Mouse (Mus musculus) large intestine, adult 2 months (tissue): ENCODE results near the gene Galnt2. TPM values are rescaled to one million over a fixed set of nuclear protein-coding genes. Genes with fewer than 3 reads are reported as not detected.

Experiments used
- DNase-seq: peaks from one replicate; pipeline ENCODE4 v3.0.0-alpha.2; 2012; ENCODE audit warnings: low read depth, low spot score
- WGBS: fragments of 180-500 bp; shearing (Covaris S2); methylation state at CpG from one replicate; pipeline ENCODE4 v1.1.7; 2018; 5-methylcytosine and 5-hydroxymethylcytosine counted together
- polyA plus RNA-seq: library from polyadenylated mRNA; depleted of rRNA; stranded (reverse); fragments of >200 nt; gene quantifications from 2 replicates; pipeline ENCODE4 v1.2.3, GENCODE M21; 2012

The Galnt2 gene
- polyA plus RNA-seq, 1 experiment = 3.6 TPM

DNA sequence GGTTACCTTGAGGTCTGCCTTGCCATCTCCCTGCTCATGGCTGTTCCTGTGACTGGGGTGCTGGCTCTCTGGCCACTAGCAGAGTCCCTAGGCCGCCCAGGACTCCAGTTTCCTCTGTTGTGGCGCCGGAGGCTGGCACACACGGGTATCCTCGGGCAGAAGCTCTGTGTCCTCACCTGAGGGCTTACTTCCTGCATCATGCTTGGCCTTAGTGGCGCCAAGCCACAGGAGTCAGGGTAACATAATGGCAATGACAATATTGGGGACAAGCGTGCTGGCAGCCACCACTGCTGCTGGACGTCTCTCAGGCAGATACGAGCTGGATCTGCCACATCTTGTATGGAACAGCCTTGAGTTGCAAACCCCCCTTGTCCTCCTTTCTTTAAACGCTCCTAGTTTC lies 81.0 kb downstream of the Galnt2 start:
- 92% methylated on average over 10 of the region's 10 CpGs for WGBS
- DNase-seq = no peak

DNA sequence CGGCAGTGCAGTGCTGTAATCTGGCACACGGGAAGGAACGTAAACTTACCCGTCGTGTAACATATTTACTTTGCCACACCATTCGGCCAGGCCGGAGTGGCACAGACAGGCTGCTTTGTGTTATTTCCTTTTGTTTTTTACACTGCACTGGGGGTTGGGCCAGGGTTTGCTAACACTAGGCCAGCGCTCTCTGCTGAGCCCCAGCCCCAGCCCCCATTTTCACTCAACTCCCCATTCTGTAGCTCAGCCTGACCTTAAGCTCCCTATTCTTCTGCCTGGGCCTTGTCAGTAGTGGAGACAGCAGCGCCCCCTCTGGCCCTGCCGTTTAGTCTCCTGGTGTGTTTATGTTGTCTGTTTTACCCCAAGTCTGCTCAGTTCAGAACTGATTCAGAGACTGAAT lies 83.6 kb downstream of the Galnt2 start:
- DNase-seq = no peak
- WGBS = 40% methylated on average over 10 of the region's 10 CpGs

DNA sequence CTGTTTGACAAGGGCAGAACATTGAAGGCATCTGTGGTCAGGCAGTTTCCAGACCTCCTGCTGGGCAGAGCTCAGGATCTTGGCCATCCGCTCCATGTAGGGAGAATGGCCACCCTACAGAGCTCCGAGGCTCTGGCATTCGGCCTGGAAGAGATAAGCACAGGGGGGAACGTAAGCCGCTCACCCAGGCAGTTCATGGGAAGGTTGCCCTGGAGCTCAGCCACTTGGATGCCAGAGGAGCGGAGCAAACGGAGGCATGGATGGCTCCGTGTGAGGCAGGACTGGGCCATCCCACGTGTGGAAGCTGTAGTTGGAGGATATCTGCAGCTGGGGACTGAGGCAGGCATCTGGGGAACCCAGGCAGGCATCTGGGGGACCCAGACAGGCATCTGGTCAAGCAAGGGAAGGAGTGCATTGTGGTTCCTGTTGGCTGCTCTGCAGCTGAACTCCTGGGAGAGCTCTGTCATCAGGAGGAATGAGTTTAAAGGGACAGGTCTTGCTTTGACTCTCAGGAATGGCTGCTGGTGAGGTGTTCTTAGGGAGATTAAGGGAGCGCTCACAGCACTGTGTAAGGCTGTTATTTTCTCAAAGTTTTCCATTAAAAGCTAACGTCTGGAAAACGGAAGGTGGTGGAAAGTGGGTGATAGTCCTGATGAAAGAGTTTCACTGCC lies 85.4 kb downstream of the Galnt2 start:
- no peak for DNase-seq
- 72% methylated on average over 12 of the region's 12 CpGs for WGBS

DNA sequence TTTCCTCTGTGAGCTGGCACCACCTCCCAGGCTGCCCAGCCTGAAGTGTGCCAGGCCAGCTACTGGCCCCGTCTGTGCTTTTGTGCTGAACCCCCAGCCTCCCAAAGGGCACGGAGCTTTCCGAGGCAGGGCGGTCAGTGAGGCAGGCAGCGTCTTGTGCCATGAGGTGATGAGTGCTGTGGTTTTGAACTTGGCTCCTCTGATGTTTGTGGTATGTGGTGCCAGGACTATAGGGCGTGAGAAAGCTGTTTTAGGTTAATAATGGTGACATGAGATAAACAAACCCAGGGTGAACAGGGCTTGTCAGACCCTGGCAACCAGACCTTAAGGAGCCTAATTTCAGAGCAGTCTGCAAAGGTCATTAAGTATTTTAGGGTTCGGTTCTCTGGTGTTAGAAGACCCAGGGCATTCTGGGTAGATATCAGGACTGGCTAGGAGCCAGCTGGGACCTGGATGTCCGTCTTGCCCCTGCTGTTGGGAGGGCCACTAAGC lies 86.0 kb downstream of the Galnt2 start:
- WGBS = 61% methylated on average over 8 of the region's 8 CpGs

DNA sequence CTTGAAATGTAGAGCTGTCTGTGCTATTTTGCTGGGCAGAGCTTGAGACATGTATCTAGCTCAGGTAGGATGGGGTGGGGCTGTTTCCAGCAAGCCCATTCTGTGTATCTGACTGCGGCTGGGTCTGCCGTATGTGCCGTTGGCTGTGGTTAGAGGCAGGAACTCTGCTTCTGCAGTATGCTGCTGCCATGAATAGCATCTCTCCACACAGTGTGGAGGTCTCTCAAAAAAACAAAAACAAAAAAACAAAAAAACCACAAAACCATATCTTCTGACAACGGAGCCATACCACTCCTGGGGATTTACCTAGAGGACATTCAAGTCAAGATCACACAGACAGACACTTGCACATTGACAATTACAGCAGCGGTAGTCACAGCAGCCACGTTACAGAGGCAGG lies 86.6 kb downstream of the Galnt2 start:
- WGBS = 85% methylated on average over 6 of the region's 6 CpGs
- DNase-seq = no peak

More for the DNA sequence above, 86.0 kb downstream of the Galnt2 start:
- DNase-seq = no peak

DNA sequence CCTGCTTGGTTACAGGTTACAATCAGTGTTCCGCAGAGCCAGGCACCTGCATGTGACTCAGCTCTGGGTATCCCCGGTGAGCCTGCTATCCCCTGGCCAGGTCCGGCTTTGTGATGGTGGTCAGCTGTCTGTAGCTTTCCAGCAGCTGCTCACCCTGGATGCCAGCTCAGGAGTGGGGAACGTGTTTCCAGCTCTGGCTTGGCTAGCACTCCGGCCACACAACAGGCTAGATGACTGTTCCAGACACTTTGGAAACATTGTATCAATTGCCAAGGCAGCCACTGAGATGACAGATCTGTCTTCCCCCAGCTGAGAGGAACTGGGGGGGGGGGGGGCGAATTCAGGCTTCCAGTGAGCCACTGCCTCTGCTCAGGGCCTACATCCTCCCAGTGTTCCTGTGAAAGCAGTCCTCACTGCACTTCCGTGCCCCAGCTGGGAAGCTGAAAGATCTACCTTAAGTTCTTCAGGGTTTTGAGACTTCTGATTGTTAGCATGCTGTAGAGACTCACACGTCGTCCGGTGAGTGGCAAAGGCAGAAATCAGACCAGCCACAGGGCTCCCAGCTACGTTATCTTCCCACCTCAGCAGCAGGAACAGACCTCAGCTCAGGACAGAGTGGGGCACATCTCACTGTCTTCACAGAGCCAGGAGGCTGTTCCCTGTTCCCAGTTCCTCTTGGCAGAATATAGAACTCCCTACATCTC lies 87.6 kb downstream of the Galnt2 start:
- no peak for DNase-seq
- WGBS = 70% methylated on average over 11 of the region's 11 CpGs

DNA sequence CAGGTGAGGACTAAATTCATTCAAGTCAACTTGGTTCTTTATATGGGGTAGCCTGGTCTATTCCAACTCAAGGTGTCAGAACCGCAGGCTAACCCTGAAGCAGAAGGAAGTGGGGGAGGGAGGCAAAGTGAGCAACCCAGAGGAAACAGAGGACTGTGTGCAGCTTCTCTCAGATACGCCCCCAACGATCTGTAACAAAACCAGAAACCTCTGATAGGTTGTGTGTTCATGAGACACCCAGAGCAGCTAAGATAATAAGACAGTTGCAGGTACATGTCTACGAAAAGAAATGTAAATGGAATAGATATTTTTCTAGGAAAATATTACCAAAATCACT lies 88.1 kb downstream of the Galnt2 start:
- DNase-seq = no peak
- 86% methylated on average over 4 of the region's 4 CpGs for WGBS

DNA sequence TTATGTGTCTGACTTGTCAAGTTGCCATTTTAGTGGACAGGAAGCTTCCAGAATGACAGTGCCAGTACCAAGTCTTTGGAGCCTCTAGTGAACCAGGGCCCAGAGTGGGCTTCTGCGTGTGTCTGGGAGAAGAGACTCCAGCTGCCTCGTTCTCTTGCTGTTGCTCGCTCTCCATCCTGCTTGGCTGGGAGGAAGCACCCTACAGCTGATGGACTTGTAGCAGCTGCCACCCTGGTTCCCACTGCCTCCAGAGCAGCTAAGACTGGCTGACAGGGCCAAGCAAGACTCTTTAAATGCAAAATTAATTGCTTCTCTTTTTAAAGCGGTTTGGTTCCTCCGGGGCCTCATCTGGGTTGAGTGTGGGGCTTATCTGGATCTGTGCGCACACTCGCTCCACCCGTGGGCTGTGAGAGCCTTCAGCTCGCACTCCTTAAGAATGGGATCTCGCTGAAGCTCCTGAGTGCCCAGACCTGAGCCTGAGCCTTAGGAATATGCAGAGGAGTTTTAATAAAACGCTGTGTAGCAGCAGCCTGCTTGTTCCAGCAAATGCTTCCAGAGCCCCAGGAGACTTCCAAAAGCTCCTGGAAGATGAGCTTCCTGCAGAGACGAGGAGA lies 90.1 kb downstream of the Galnt2 start:
- WGBS = 79% methylated on average over 12 of the region's 12 CpGs

DNA sequence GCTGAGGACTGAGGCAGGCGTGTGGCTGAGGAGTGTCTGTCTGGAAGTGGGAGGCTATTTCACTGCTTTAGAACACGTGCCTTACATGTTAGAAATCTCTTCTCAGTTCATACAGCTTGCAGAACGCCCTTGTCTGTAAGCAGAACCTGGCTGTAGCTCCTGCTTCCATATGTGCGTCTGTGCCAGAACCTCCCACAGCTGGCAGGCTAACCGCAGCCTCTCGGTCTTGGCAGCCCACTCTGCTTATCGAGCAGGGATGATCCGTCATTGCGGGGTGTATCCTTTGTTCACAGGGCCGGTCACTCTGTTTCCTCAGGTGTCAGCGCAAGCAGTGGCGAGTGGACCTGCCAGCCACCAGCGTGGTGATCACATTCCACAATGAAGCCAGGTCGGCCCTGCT lies 92.2 kb downstream of the Galnt2 start:
- WGBS = 90% methylated on average over 14 of the region's 14 CpGs
- no peak for DNase-seq

More for the DNA sequence above, 90.1 kb downstream of the Galnt2 start:
- no peak for DNase-seq

DNA sequence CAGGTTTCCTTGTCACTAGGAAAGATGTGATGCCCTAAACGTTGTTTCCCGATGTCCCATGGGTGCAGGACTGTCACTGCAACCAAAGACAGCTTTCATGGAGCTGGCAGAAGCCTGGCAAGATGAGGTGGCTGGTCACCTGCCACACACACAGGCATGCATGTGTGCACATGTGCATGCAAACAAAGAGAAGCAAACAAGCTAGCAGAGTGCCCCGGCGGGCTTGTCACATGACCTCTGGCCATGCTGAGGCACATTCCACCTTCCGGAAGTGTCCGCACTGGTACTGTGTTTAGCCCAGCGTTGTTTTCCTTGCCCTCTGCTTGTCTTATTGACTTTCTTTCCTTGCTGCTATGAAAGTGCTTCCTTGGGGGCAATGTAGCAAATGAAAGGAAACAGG lies 97.1 kb downstream of the Galnt2 start:
- 76% methylated on average over 7 of the region's 7 CpGs for whole genome bisulfite sequencing
- no peak for DNase-seq

DNA sequence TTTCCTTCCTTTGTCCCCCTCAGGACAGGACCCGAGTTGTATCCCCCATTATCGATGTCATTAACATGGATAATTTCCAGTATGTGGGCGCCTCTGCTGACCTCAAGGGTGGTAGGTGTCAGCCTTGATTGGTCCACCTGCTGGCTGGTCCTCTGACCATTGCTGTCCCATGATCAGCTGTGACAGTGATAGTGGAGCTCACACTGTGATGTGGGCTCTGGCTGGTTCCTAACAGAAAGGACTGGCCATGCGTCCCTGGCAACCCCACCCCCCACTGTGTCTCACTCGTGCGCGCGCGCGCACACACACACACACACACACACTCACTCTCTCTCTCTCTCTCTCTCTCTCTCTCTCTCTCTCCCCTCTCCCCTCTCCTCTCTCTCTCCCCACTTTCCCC lies 98.5 kb downstream of the Galnt2 start:
- no peak for DNase-seq
- WGBS = 88% methylated on average over 10 of the region's 10 CpGs

DNA sequence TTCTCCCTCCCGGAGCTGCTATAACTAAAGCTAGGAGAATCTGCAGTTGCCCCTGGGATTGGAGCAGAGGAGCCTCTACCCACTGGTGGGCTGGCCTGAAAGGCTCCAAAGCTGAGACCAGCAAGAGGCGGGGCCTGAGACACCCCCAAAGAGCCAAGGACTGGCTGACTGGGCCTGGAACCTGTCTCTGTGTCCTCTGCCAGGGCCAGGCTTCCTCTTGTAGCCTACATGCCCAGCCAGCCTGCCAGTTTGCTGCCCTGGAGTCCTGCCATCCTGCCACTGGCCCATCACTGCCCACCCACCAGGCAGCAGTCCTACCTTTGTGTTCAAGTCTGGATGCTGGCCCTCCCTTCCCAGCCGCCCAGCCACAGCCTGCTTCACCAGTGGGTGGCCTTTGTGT lies 99.2 kb downstream of the Galnt2 start:
- WGBS = 79% methylated on average over 3 of the region's 3 CpGs
- DNase-seq = no peak

DNA sequence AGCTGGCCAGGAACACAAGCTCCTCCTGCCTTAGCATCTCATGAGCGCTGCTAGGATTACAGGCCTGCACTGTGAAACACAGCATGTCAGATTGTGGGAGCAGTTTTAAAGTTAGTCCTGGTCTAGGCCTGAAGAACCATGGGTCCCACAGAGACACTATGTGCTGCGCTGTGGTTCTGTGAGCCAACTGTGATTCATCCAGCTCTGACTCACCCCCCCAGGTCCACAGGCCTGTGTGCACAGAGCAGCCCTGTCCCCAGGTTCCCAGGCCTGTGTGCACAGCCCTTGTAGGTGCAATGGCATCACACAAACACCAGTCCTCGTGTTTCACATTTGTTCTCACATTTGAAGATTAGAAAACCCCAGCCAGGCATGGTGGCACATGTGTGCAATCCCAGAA lies 99.9 kb downstream of the Galnt2 start:
- 86% methylated on average over 3 of the region's 3 CpGs for WGBS
- no peak for DNase-seq

DNA sequence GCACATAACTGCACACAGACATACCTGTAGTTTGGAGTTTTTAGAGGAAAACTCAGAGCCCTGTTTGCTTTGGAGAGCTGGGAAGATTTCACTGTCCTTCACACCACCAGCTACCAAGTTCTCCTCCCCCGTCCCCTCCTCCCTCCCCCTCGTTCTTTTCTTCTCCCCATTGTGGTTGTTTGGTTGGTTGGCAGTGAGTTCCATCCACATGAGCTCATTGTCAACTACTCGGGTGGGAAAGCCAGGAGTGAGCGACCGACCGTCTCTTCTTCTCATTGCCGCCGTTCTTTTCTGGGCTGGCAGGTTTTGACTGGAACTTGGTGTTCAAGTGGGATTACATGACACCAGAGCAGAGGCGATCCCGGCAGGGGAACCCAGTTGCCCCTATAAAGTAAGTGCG lies 100.5 kb downstream of the Galnt2 start:
- 76% methylated on average over 11 of the region's 11 CpGs for WGBS
- DNase-seq = no peak

DNA sequence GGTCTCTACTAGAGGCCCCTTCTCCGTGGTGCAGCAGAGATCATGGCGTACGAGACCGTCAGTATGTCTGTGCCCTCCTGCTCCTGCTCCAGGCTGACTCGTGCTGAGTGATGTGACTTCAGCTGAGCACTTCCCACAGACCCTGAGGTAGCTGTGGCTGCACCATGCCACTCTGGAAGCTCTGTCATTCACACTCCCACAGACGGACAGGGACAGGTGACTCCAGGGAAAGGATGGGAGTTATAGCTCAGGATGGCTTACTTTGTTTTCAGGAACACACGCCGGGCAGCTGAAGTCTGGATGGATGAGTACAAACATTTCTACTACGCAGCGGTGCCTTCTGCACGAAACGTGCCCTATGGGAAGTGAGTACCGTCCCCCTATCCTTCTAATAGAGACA lies 105.1 kb downstream of the Galnt2 start:
- WGBS = 93% methylated on average over 13 of the region's 13 CpGs
- no peak for DNase-seq

DNA sequence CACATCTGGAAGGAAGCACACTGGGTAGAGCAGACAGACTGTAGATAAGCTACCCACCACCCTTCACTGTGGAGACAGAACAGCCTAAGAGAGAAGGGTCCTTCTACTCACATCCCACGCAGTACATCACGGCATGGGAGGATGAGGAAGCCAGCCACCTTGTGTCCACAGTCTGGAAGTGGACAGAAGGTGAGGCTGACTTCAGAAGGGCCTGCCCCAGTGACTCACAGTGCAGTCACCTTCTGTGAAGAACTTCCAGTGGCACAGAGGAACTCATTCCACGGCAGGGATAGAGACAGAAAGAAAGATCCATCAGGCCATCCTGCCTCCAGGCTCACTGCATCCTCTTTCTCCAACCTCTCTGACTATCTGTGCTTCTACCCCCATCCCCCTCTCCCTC lies 108.6 kb downstream of the Galnt2 start:
- DNase-seq = no peak
- 84% methylated on average over 3 of the region's 3 CpGs for WGBS

DNA sequence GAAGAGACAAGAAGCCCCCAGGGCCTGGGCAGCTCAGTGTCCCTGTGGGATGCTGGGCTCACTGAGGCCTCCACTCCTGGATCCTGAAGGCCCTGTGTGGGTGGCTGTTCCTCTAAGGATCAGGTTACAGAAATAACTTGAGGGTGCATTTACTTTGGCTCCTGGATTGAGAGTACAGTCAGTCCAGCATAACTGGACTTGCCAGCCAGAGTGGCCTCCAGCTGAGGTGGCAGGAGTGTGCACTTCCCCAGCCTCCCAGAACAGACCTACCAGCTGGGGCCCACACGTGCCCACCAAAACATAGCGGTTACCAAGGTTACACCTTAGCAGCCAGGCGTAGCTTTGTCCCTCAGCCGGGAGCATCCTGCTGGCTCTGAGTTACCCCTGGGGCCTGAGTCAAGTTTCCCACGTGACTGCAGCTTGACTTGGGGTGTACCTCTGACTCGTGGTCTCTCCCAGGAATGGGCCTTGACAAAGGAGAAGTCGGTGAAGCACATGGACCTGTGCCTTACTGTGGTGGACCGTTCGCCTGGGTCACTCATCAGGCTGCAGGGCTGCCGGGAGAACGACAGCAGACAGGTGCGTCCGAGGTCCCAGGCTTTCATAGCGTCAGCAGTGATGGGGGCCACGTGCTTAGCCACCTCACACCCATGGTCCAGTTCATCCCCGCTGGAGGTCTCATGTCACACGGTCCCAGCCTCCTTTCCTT lies 109.3 kb downstream of the Galnt2 start:
- no peak for DNase-seq
- 85% methylated on average over 17 of the region's 17 CpGs for WGBS

DNA sequence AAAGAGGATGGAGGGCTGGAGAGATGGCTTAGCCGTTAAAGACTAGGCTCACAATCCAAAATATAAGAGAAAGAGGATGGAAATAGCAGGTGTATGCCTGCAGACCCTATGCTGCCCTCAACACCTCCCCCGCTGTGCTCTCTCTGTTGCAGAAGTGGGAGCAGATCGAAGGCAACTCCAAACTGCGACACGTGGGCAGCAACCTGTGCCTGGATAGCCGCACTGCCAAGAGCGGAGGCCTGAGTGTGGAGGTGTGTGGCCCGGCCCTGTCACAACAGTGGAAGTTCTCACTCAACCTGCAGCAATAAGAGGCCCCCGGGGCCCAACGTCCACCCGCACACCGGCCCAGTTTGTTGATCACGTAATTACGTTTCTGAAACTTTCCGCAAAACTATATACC lies 112.0 kb downstream of the Galnt2 start:
- DNase-seq = no peak
- WGBS = 94% methylated on average over 15 of the region's 15 CpGs

DNA sequence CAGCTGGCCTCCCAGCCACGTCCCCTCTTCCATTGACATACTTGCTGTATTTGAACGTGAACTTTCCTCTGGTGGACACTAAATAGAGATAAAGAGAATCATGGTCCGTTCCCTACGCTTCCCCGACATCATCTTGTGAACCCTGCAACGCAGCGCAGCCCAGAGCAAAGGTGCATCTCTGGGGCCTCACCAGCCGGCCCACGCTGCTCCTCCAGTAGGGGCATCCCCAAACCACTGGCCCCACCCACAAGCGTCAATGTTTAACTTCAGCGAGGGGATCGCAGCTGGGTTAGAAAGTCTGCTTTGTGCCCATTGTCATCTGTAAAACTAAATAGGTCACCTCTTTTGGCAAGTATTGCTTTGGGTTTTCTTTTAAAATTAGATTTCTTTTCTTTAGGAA lies 112.8 kb downstream of the Galnt2 start:
- DNase-seq = no peak
- 45% methylated on average over 12 of the region's 12 CpGs for WGBS

DNA sequence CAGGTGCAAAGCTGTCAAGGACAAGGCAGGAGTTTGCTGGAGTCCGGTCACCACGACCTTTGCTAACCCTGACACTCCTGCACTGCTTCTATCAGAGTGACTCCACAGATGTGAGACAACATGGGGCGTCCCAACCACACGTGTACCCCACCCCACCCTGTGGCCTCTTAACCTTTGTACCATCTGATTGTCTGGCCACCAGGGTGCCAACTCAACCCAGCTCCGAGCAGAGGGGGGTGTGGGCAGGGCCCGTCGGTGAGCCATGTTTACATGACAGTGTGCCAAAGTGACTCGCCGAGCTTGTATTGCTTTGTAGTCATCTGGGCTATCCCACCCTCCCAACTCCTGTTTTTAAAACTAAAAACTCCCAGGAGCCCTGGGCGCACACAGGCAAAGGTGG lies 113.9 kb downstream of the Galnt2 start:
- peak; percentile 13 for DNase-seq
- WGBS = 35% methylated on average over 10 of the region's 10 CpGs
